Mouse (Mus musculus): Measurements from ENCODE around the gene Apex2. TPM values are rescaled to one million over a fixed set of nuclear protein-coding genes. Genes with fewer than 3 reads are reported as not detected.
A peak's percentile ranks its signal among the peaks of the same experiment; 100 is the strongest.

Apex2 gene
- polyA plus RNA-seq, 1 experiment from 2014 or later, result 26.2 TPM

- Histone ChIP-seq H3K27me3 (ENCODE audit: insufficient read depth, low read length) (no peaks in the 10 kb centered on the region), H3K4me2 (no peak within 1 kb of the TSS), H3K9me3 (ENCODE audit: low read depth, low read length) (no peaks in the 10 kb centered on the region), H3K36me3 (ENCODE audit: insufficient read depth) (no peaks in the 10 kb centered on the region), H3K4me1 (ENCODE audit: insufficient read depth) (no peaks in the 10 kb centered on the region), H3K27ac (ENCODE audit: low read depth) (no peak within 1 kb of the TSS), H3K9ac (no peak within 1 kb of the TSS), H3K4me3 (ENCODE audit: low read depth, low read length) (peak within 1 kb of the TSS; percentile 3; the same call in 1 of the 2 replicates)
- TF ChIP-seq CTCF (IDR thresholded peaks at IDR 0.05; ENCODE audit: low read depth), result no peak
- ATAC-seq (ENCODE audit: insufficient read depth) (no peak), DNase-seq (no peak)
- 53% methylated on average over 5 of the region's 5 CpGs for WGBS
These were observed 42.4 kb downstream of the Apex2 start, which contains the start of gene Alas2 for GRCm38 (mm10) chrX:150547239-150547638. Gene Alas2, plus strand, starts transcription at chrX:150547375.

- H3K4me3 ChIP-seq (ENCODE audit: low read depth, low read length), result no peak overlapping the region
- no peaks in the 10 kb centered on the region for H3K9me3 ChIP-seq (ENCODE audit: low read depth, low read length)
- H3K27ac ChIP-seq (ENCODE audit: low read depth), result no peak overlapping the region
- no peak overlapping the region for H3K9ac ChIP-seq
- TF ChIP-seq CTCF (IDR thresholded peaks at IDR 0.05; ENCODE audit: low read depth), result no peak
- no peaks in the 10 kb centered on the region for H3K27me3 ChIP-seq (ENCODE audit: insufficient read depth, low read length)
- no peak for ATAC-seq (ENCODE audit: insufficient read depth)
- H3K4me1 ChIP-seq (ENCODE audit: insufficient read depth), result no peaks in the 10 kb centered on the region
- H3K4me2 ChIP-seq, result no peak overlapping the region
- no peaks in the 10 kb centered on the region for H3K36me3 ChIP-seq (ENCODE audit: insufficient read depth)
- no peak for DNase-seq
These were observed 48.0 kb downstream of the Apex2 start for GRCm38 (mm10) chrX:150541684-150542083.

- ATAC-seq (ENCODE audit: insufficient read depth), result no peak
- DNase-seq, result no peak
These were observed 49.6 kb downstream of the Apex2 start for GRCm38 (mm10) chrX:150540111-150540510.

GRCm38 (mm10) chrX:150516477-150516876 is 73.2 kb downstream of the Apex2 start:
- WGBS, result 89% methylated on average over 1 of the region's 1 CpGs
- Histone ChIP-seq H3K27me3 (ENCODE audit: insufficient read depth, low read length) (no peaks in the 10 kb centered on the region), H3K9me3 (ENCODE audit: low read depth, low read length) (no peaks in the 10 kb centered on the region)

More at GRCm38 (mm10) chrX:150540111-150540510, 49.6 kb downstream of the Apex2 start:
- Histone ChIP-seq H3K27me3 (ENCODE audit: insufficient read depth, low read length) (no peaks in the 10 kb centered on the region), H3K4me1 (ENCODE audit: insufficient read depth) (no peaks in the 10 kb centered on the region), H3K27ac (ENCODE audit: low read depth) (no peak overlapping the region), H3K4me3 (ENCODE audit: low read depth, low read length) (no peak overlapping the region), H3K4me2 (no peak overlapping the region), H3K9ac (no peak overlapping the region), H3K9me3 (ENCODE audit: low read depth, low read length) (no peaks in the 10 kb centered on the region), H3K36me3 (ENCODE audit: insufficient read depth) (no peaks in the 10 kb centered on the region)
- WGBS, result 80% methylated on average over 2 of the region's 2 CpGs
- TF ChIP-seq CTCF (IDR thresholded peaks at IDR 0.05; ENCODE audit: low read depth), result no peak

GRCm38 (mm10) chrX:150516015-150516414 is 73.7 kb downstream of the Apex2 start:
- H3K9me3 ChIP-seq (ENCODE audit: low read depth, low read length), result no peaks in the 10 kb centered on the region
- no peaks in the 10 kb centered on the region for H3K27me3 ChIP-seq (ENCODE audit: insufficient read depth, low read length)
- no peak overlapping the region for H3K9ac ChIP-seq
- no peaks in the 10 kb centered on the region for H3K36me3 ChIP-seq (ENCODE audit: insufficient read depth)
- no peak for TF ChIP-seq CTCF (IDR thresholded peaks at IDR 0.05; ENCODE audit: low read depth)
- H3K4me2 ChIP-seq, result no peak overlapping the region
- DNase-seq (no peak), ATAC-seq (ENCODE audit: insufficient read depth) (no peak)
- H3K4me1 ChIP-seq (ENCODE audit: insufficient read depth), result no peaks in the 10 kb centered on the region
- no peak overlapping the region for H3K27ac ChIP-seq (ENCODE audit: low read depth)
- H3K4me3 ChIP-seq (ENCODE audit: low read depth, low read length), result no peak overlapping the region

More at GRCm38 (mm10) chrX:150516477-150516876, 73.2 kb downstream of the Apex2 start:
- TF ChIP-seq CTCF (IDR thresholded peaks at IDR 0.05; ENCODE audit: low read depth), result no peak
- no peaks in the 10 kb centered on the region for H3K4me1 ChIP-seq (ENCODE audit: insufficient read depth)
- ATAC-seq (ENCODE audit: insufficient read depth), result no peak
- no peaks in the 10 kb centered on the region for H3K36me3 ChIP-seq (ENCODE audit: insufficient read depth)
- no peak for DNase-seq
- H3K9ac ChIP-seq, result no peak overlapping the region
- H3K27ac ChIP-seq (ENCODE audit: low read depth), result no peak overlapping the region
- H3K4me2 ChIP-seq, result no peak overlapping the region
- H3K4me3 ChIP-seq (ENCODE audit: low read depth, low read length), result no peak overlapping the region

GRCm38 (mm10) chrX:150514127-150514526 is 75.5 kb downstream of the Apex2 start:
- Histone ChIP-seq H3K27ac (ENCODE audit: low read depth) (no peak overlapping the region), H3K36me3 (ENCODE audit: insufficient read depth) (no peaks in the 10 kb centered on the region), H3K9me3 (ENCODE audit: low read depth, low read length) (no peaks in the 10 kb centered on the region), H3K27me3 (ENCODE audit: insufficient read depth, low read length) (no peaks in the 10 kb centered on the region), H3K9ac (no peak overlapping the region), H3K4me3 (ENCODE audit: low read depth, low read length) (no peak overlapping the region), H3K4me2 (no peak overlapping the region), H3K4me1 (ENCODE audit: insufficient read depth) (no peaks in the 10 kb centered on the region)
- WGBS, result 85% methylated on average over 1 of the region's 1 CpGs
- TF ChIP-seq CTCF (IDR thresholded peaks at IDR 0.05; ENCODE audit: low read depth), result no peak
- ATAC-seq (ENCODE audit: insufficient read depth) (no peak), DNase-seq (no peak)

- Histone ChIP-seq H3K9me3 (ENCODE audit: low read depth, low read length) (no peaks in the 10 kb centered on the region), H3K4me1 (ENCODE audit: insufficient read depth) (no peaks in the 10 kb centered on the region), H3K4me2 (no peak overlapping the region), H3K27me3 (ENCODE audit: insufficient read depth, low read length) (no peaks in the 10 kb centered on the region), H3K4me3 (ENCODE audit: low read depth, low read length) (no peak overlapping the region), H3K9ac (no peak overlapping the region), H3K27ac (ENCODE audit: low read depth) (no peak overlapping the region), H3K36me3 (ENCODE audit: insufficient read depth) (no peaks in the 10 kb centered on the region)
- 65% methylated on average over 6 of the region's 6 CpGs for WGBS
- DNase-seq, result peak; percentile 36
- TF ChIP-seq CTCF (IDR thresholded peaks at IDR 0.05; ENCODE audit: low read depth), result no peak
- no peak for ATAC-seq (ENCODE audit: insufficient read depth)
These were observed 78.4 kb downstream of the Apex2 start for GRCm38 (mm10) chrX:150511274-150511673.

GRCm38 (mm10) chrX:150510631-150511030 is 79.0 kb downstream of the Apex2 start:
- no peak for ATAC-seq (ENCODE audit: insufficient read depth)
- H3K4me2 ChIP-seq, result no peak overlapping the region
- no peaks in the 10 kb centered on the region for H3K36me3 ChIP-seq (ENCODE audit: insufficient read depth)
- no peak overlapping the region for H3K9ac ChIP-seq
- DNase-seq, result peak; percentile 83
- no peaks in the 10 kb centered on the region for H3K4me1 ChIP-seq (ENCODE audit: insufficient read depth)
- WGBS, result 48% methylated on average over 4 of the region's 4 CpGs
- H3K9me3 ChIP-seq (ENCODE audit: low read depth, low read length), result no peaks in the 10 kb centered on the region
- no peak overlapping the region for H3K4me3 ChIP-seq (ENCODE audit: low read depth, low read length)
- TF ChIP-seq CTCF (IDR thresholded peaks at IDR 0.05; ENCODE audit: low read depth), result peak; percentile 66
- H3K27ac ChIP-seq (ENCODE audit: low read depth), result no peak overlapping the region
- no peaks in the 10 kb centered on the region for H3K27me3 ChIP-seq (ENCODE audit: insufficient read depth, low read length)
